ENCODE assay signal across 9 mouse cellular contexts in genomic region chr1:24587141-24587541, GRCm38 (mm10). TPM values are rescaled to one million over a fixed set of nuclear protein-coding genes. Genes with fewer than 3 reads are reported as not detected.
DNase-seq lines count a peak whose midpoint lies in the region; ATAC-seq and TF ChIP-seq lines count a peak whose summit lies in the region.
"Had no signal": no experiment of that assay in that cellular context is flagged by ENCODE, and none has a peak within 500 bp of the region (broad histone marks: within the 10 kb centered on the region; RNA-seq: fewer than 3 reads in every experiment).

Gene Col19a1 (minus strand): TSS chr1:24587472.

- H3K27ac ChIP-seq in lung, postnatal 0 days (ENCODE audit: low read length): no peak within 1 kb of the TSS
- H3K27ac ChIP-seq in heart, embryonic 15.5 days: no peak within 1 kb of the TSS
- no peak within 1 kb of the TSS for H3K27ac ChIP-seq in midbrain, postnatal 0 days (ENCODE audit: low read depth, low read length)

- peaks cover 24% of the 10 kb centered on the region for H3K27me3 ChIP-seq in lung, postnatal 0 days (replicated peaks; ENCODE audit: insufficient read depth, low read length)
- H3K27me3 ChIP-seq in heart, embryonic 15.5 days: peaks cover 45% of the 10 kb centered on the region
- peaks cover 16% of the 10 kb centered on the region for H3K27me3 ChIP-seq in midbrain, postnatal 0 days (ENCODE audit: insufficient read depth, low read length)

- no peak for ATAC-seq in lung, postnatal 0 days
- ATAC-seq in common myeloid progenitor, adult 5-6 weeks (replicated peaks; ENCODE audit: low read depth, poor library complexity, severe bottlenecking): peak; percentile 78
- 0 out of 2 replicates have a peak, but pooled peaks have one; percentile 53 for ATAC-seq in heart, embryonic 15.5 days (replicated peaks; ENCODE audit: insufficient number of reproducible peaks, insufficient read depth, low FRiP score, low read depth)
- ATAC-seq in midbrain, postnatal 0 days (ENCODE audit: low FRiP score): 0 out of 2 replicates have a peak, but pooled peaks have one; percentile 41
- ATAC-seq in inflammation-experienced regulatory T-cells, adult 6 months: no peak

- H3K4me3 ChIP-seq in lung, postnatal 0 days (ENCODE audit: low read depth, low read length): peak within 1 kb of the TSS; percentile 33
- H3K4me3 ChIP-seq in heart, embryonic 15.5 days: peak within 1 kb of the TSS; percentile 52
- peak within 1 kb of the TSS; percentile 71 for H3K4me3 ChIP-seq in midbrain, postnatal 0 days (ENCODE audit: low read depth, low read length)

- intact Hi-C loops in left cerebral cortex, postnatal 10 days (cut with DNase I): no loop called here

- WGBS in lung, postnatal 0 days: under 1% methylated on average over 22 of the region's 22 CpGs
- WGBS in heart, embryonic 15.5 days: under 1% methylated on average over 22 of the region's 22 CpGs
- under 1% methylated on average over 22 of the region's 22 CpGs for WGBS in midbrain, postnatal 0 days

- H3K9ac ChIP-seq in lung, postnatal 0 days (replicated peaks; ENCODE audit: low read depth): no peak within 1 kb of the TSS
- peak within 1 kb of the TSS; percentile 42; the same call in 1 of the 2 replicates for H3K9ac ChIP-seq in heart, embryonic 15.5 days
- peak within 1 kb of the TSS; percentile 52 for H3K9ac ChIP-seq in midbrain, postnatal 0 days (replicated peaks; ENCODE audit: low read length, poor library complexity, severe bottlenecking)

- H3K4me2 ChIP-seq in lung, postnatal 0 days (replicated peaks; ENCODE audit: low read depth, low read length): peak within 1 kb of the TSS; percentile 62
- H3K4me2 ChIP-seq in heart, embryonic 15.5 days: peak within 1 kb of the TSS; percentile 95
- peak within 1 kb of the TSS; percentile 100 for H3K4me2 ChIP-seq in midbrain, postnatal 0 days (ENCODE audit: low read depth, low read length, poor library complexity, severe bottlenecking)

- H3K36me3 ChIP-seq in lung, postnatal 0 days (ENCODE audit: insufficient read depth, low read length): no peaks in the 10 kb centered on the region
- H3K36me3 ChIP-seq in heart, embryonic 15.5 days: no peaks in the 10 kb centered on the region
- no peaks in the 10 kb centered on the region for H3K36me3 ChIP-seq in midbrain, postnatal 0 days (ENCODE audit: insufficient read depth, low read length)

- H3K9me3 ChIP-seq in lung, postnatal 0 days (ENCODE audit: low read length): no peaks in the 10 kb centered on the region
- no peaks in the 10 kb centered on the region for H3K9me3 ChIP-seq in heart, embryonic 15.5 days (replicated peaks)
- H3K9me3 ChIP-seq in midbrain, postnatal 0 days (ENCODE audit: low read length): no peaks in the 10 kb centered on the region

- TF ChIP-seq EP300 in lung, postnatal 0 days (IDR thresholded peaks at IDR 0.05): no peak

- no peak for DNase-seq in lung, postnatal 0 days (ENCODE audit: low spot score)
- no peak for DNase-seq in lung, postnatal 10 days
- peak in 1 of 2 experiments; percentile 28 for DNase-seq in left cerebral cortex, postnatal 10 days (ENCODE audit: extremely low spot score in 1 of 2, low spot score in 2 of 2)
- peak; percentile 10 for DNase-seq in midbrain, postnatal 0 days (ENCODE audit: low spot score)
- DNase-seq in thymus, postnatal 25 days: no peak

- H3K4me1 ChIP-seq in lung, postnatal 0 days (ENCODE audit: insufficient read depth, low read depth, low read length): no peaks in the 10 kb centered on the region
- H3K4me1 ChIP-seq in heart, embryonic 15.5 days (replicated peaks): peaks cover 10% of the 10 kb centered on the region
- H3K4me1 ChIP-seq in midbrain, postnatal 0 days (ENCODE audit: insufficient read depth, low read length): no peaks in the 10 kb centered on the region

- TF ChIP-seq CTCF in lung, postnatal 0 days (IDR thresholded peaks at IDR 0.05): no peak
- TF ChIP-seq CTCF in midbrain, postnatal 0 days (IDR thresholded peaks at IDR 0.05): no peak

RNA-seq across cellular contexts. Expression of gene Col19a1, which starts in this region (rescaled TPM):
- polyA plus RNA-seq in lung, postnatal 0 days (2015; fragmentation: Nextera tagmentation; extraction: Ambion mirVana): not detected in 2 replicates
- 0.34 and 0.55 TPM in 2 replicates for total RNA-seq in common myeloid progenitor, adult 5-6 weeks (2017)
- 0.09 and 0.28 TPM in 2 replicates for polyA plus RNA-seq in heart, embryonic 15.5 days (2015; fragmentation: Nextera tagmentation; extraction: Ambion mirVana)
- total RNA-seq in left cerebral cortex, postnatal 10 days (2021): 10 to 100 TPM; 28.6 to 30.7 TPM
- total RNA-seq in midbrain, postnatal 0 days (2014; rRNA removed): 2.5 and 2.8 TPM in 2 replicates
- polyA plus RNA-seq in midbrain, postnatal 0 days (2015; fragmentation: Nextera tagmentation; extraction: Ambion mirVana): 1.9 and 2.4 TPM in 2 replicates
- polyA plus RNA-seq in inflammation-experienced regulatory T-cells, adult 6 months (2017; shearing (Covaris generic)): under 1 TPM in 1 of 3 experiments, not detected in 2; 0.08 TPM
- total RNA-seq: neutrophil, adult 5-6 weeks had no signal

Comparison
In these comparisons a context has a peak if more than half of its experiments do, and no peak if none do; other contexts are left out.
1. Peak in ATAC-seq in common myeloid progenitor, adult 5-6 weeks; RNA of the gene not detected or under 1 TPM.
2. Peak in ATAC-seq, H3K4me3 ChIP-seq, H3K9ac ChIP-seq and H3K4me2 ChIP-seq in heart, embryonic 15.5 days; RNA of the gene not detected or under 1 TPM.